Mouse (Mus musculus) intestine, embryonic 14.5 days (tissue): Measurements from ENCODE around the gene Psen2. TPM values are rescaled to one million over a fixed set of nuclear protein-coding genes. Genes with fewer than 3 reads are reported as not detected.
A peak's percentile ranks its signal among the peaks of the same experiment; 100 is the strongest.

Experiments
- ATAC-seq: fragments of 200-750 bp; cut with Nextera tagmentation; replicated peaks from 2 replicates; pipeline ENCODE4 v1.8.0; 2017; ENCODE audit warnings: low read depth, moderate number of reproducible peaks, moderate TSS enrichment, moderate library complexity; ENCODE audit not compliant: low FRiP score, low TSS enrichment
- DNase-seq: peaks from one replicate; pipeline ENCODE4 v3.0.0-alpha.2; 2018; ENCODE audit warnings: low spot score
- H3K27ac ChIP-seq: fragments of 300-500 bp; sonication (generic); 2 replicates; pipeline ENCODE4 v1.5.1; 2014; ENCODE audit warnings: low read depth, mild to moderate bottlenecking, control low read depth
- H3K27me3 ChIP-seq: fragments of 300-500 bp; sonication (generic); replicated peaks from 2 replicates; pipeline ENCODE4 v1.6.1; 2014; ENCODE audit warnings: low read length, control low read depth; ENCODE audit not compliant: control insufficient read depth, insufficient read depth
- H3K36me3 ChIP-seq: fragments of 300-500 bp; sonication (generic); 2 replicates; pipeline ENCODE4 v1.6.1; 2014; ENCODE audit warnings: low read length, control low read depth; ENCODE audit not compliant: control insufficient read depth, insufficient read depth
- H3K4me1 ChIP-seq: fragments of 300-500 bp; sonication (generic); replicated peaks from 2 replicates; pipeline ENCODE4 v1.6.1; 2014; ENCODE audit warnings: low read length, control low read depth, mixed read lengths; ENCODE audit not compliant: control insufficient read depth, insufficient read depth
- H3K4me2 ChIP-seq: fragments of 300-500 bp; sonication (generic); 2 replicates; pipeline ENCODE4 v1.6.1; 2014; ENCODE audit warnings: low read length
- H3K4me3 ChIP-seq: fragments of 300-500 bp; sonication (generic); 2 replicates; pipeline ENCODE4 v1.5.1; 2014; ENCODE audit warnings: low read depth, low read length, control low read depth, mixed read lengths
- H3K9ac ChIP-seq: fragments of 300-500 bp; sonication (generic); 2 replicates; pipeline ENCODE4 v1.6.1; 2014; ENCODE audit warnings: mild to moderate bottlenecking, low read length
- H3K9me3 ChIP-seq: fragments of 300-500 bp; sonication (generic); 2 replicates; pipeline ENCODE4 v1.6.1; 2016; ENCODE audit warnings: low read length, control low read depth; ENCODE audit not compliant: control insufficient read depth
- WGBS: fragments of 180-500 bp; shearing (Covaris S2); extraction: QIAGEN DNeasy Blood & Tissue Kit; methylation state at CpG from one replicate; pipeline ENCODE4 v1.1.7; 2014; 5-methylcytosine and 5-hydroxymethylcytosine counted together
- polyA plus RNA-seq: library from polyadenylated mRNA; unstranded; fragments of >200 nt; fragmentation: Nextera tagmentation; extraction: Ambion mirVana; gene quantifications from 2 replicates; pipeline ENCODE4 v1.2.1, GENCODE M21; 2014

Psen2 gene
- polyA plus RNA-seq: 13.9 and 15.6 TPM in 2 replicates

GRCm38 (mm10) chr1:180263364-180263997 lies at the start of gene Psen2:
Gene Psen2, minus strand, starts transcription at chr1:180263438.
- H3K27ac ChIP-seq: no peak within 1 kb of the TSS
- WGBS: 20% methylated on average over 7 of the region's 7 CpGs
- no peak within 1 kb of the TSS for H3K4me3 ChIP-seq
- no peak for DNase-seq
- peaks cover 9% of the 10 kb centered on the region; the same call in 1 of the 2 replicates for H3K4me1 ChIP-seq
- no peaks in the 10 kb centered on the region for H3K9me3 ChIP-seq
- H3K27me3 ChIP-seq: no peaks in the 10 kb centered on the region
- H3K9ac ChIP-seq: no peak within 1 kb of the TSS
- H3K36me3 ChIP-seq: no peaks in the 10 kb centered on the region
- no peak for ATAC-seq
- H3K4me2 ChIP-seq: no peak within 1 kb of the TSS

- ATAC-seq (no peak), DNase-seq (peak; percentile 67)
- Histone ChIP-seq H3K4me1 (peaks cover 28% of the 10 kb centered on the region), H3K27ac (no peak overlapping the region), H3K9me3 (no peaks in the 10 kb centered on the region), H3K4me2 (0 out of 2 replicates have a peak overlapping the region, but pooled peaks have one; percentile 42), H3K4me3 (no peak overlapping the region), H3K27me3 (no peaks in the 10 kb centered on the region), H3K36me3 (no peaks in the 10 kb centered on the region), H3K9ac (no peak overlapping the region)
- WGBS: 51% methylated on average over 6 of the region's 6 CpGs
These were observed 49.6 kb upstream of the Psen2 start for GRCm38 (mm10) chr1:180312792-180313311.

- no peak for DNase-seq
- ATAC-seq: no peak
- Histone ChIP-seq H3K4me3 (no peak overlapping the region), H3K4me2 (no peak overlapping the region), H3K36me3 (no peaks in the 10 kb centered on the region), H3K27me3 (no peaks in the 10 kb centered on the region), H3K9ac (no peak overlapping the region), H3K9me3 (no peaks in the 10 kb centered on the region), H3K27ac (no peak overlapping the region), H3K4me1 (peaks cover 32% of the 10 kb centered on the region)
- 75% methylated on average over 6 of the region's 6 CpGs for WGBS
These were observed 49.0 kb upstream of the Psen2 start for GRCm38 (mm10) chr1:180312286-180312685.

GRCm38 (mm10) chr1:180308897-180309296 lies 45.7 kb upstream of the Psen2 start:
- ATAC-seq (no peak), DNase-seq (no peak)
- peaks cover 22% of the 10 kb centered on the region for H3K4me1 ChIP-seq
- no peak overlapping the region for H3K27ac ChIP-seq
- no peak overlapping the region for H3K4me3 ChIP-seq
- 65% methylated on average over 4 of the region's 4 CpGs for WGBS
- H3K36me3 ChIP-seq: no peaks in the 10 kb centered on the region
- no peaks in the 10 kb centered on the region for H3K9me3 ChIP-seq
- H3K4me2 ChIP-seq: no peak overlapping the region
- H3K27me3 ChIP-seq: no peaks in the 10 kb centered on the region
- no peak overlapping the region for H3K9ac ChIP-seq

- Histone ChIP-seq H3K9me3 (no peaks in the 10 kb centered on the region), H3K27ac (peak overlapping the region; percentile 18; the same call in 1 of the 2 replicates), H3K4me3 (no peak overlapping the region), H3K27me3 (no peaks in the 10 kb centered on the region), H3K36me3 (no peaks in the 10 kb centered on the region), H3K4me2 (no peak overlapping the region), H3K9ac (no peak overlapping the region), H3K4me1 (peaks cover 18% of the 10 kb centered on the region)
- WGBS: 51% methylated on average over 2 of the region's 2 CpGs
- DNase-seq (no peak), ATAC-seq (peak; percentile 54)
These were observed 44.4 kb upstream of the Psen2 start for GRCm38 (mm10) chr1:180307661-180308060.

GRCm38 (mm10) chr1:180306889-180307288 lies 43.7 kb upstream of the Psen2 start:
- DNase-seq (no peak), ATAC-seq (no peak)
- H3K27me3 ChIP-seq: no peaks in the 10 kb centered on the region
- no peak overlapping the region for H3K9ac ChIP-seq
- H3K27ac ChIP-seq: no peak overlapping the region
- no peak overlapping the region for H3K4me2 ChIP-seq
- H3K4me3 ChIP-seq: no peak overlapping the region
- WGBS: 70% methylated on average over 9 of the region's 9 CpGs
- peaks cover 20% of the 10 kb centered on the region for H3K4me1 ChIP-seq
- no peaks in the 10 kb centered on the region for H3K9me3 ChIP-seq
- no peaks in the 10 kb centered on the region for H3K36me3 ChIP-seq

GRCm38 (mm10) chr1:180303600-180303999 lies 40.4 kb upstream of the Psen2 start:
- no peak overlapping the region for H3K4me2 ChIP-seq
- peak overlapping the region; percentile 24; the same call in 1 of the 2 replicates for H3K27ac ChIP-seq
- DNase-seq: no peak
- 82% methylated on average over 5 of the region's 5 CpGs for WGBS
- H3K27me3 ChIP-seq: no peaks in the 10 kb centered on the region
- H3K4me3 ChIP-seq: no peak overlapping the region
- no peak for ATAC-seq
- no peaks in the 10 kb centered on the region for H3K9me3 ChIP-seq
- peaks cover 24% of the 10 kb centered on the region for H3K4me1 ChIP-seq
- H3K36me3 ChIP-seq: no peaks in the 10 kb centered on the region
- H3K9ac ChIP-seq: no peak overlapping the region; the same call in 1 of the 2 replicates

- no peaks in the 10 kb centered on the region for H3K9me3 ChIP-seq
- no peak overlapping the region for H3K4me3 ChIP-seq
- H3K9ac ChIP-seq: no peak overlapping the region
- peak overlapping the region; percentile 24 for H3K27ac ChIP-seq
- no peak for ATAC-seq
- no peaks in the 10 kb centered on the region for H3K36me3 ChIP-seq
- no peak for DNase-seq
- no peak overlapping the region for H3K4me2 ChIP-seq
- no peaks in the 10 kb centered on the region for H3K27me3 ChIP-seq
- 51% methylated on average over 12 of the region's 12 CpGs for WGBS
- H3K4me1 ChIP-seq: peaks cover 15% of the 10 kb centered on the region; the same call in 1 of the 2 replicates
These were observed 39.2 kb upstream of the Psen2 start for GRCm38 (mm10) chr1:180302253-180303120.
